Mouse (Mus musculus) kidney, embryonic 14.5 days (tissue): ENCODE measurements at regions not wholly inside any gene's neighbourhood (a gene's known extent, or its start where the extent isn't known, plus 50 kb on each side); places are given as distances from the start of the nearest gene placed in this dataset.
A peak's percentile ranks its signal among the peaks of the same experiment; 100 is the strongest.

Experiments
- ATAC-seq: fragments of 200-750 bp; cut with Nextera tagmentation; 2 replicates; pipeline ENCODE4 v1.8.0; 2017; ENCODE audit warnings: moderate number of reproducible peaks, mild to moderate bottlenecking, moderate TSS enrichment, moderate library complexity; ENCODE audit not compliant: low FRiP score, low TSS enrichment
- H3K27ac ChIP-seq: fragments of 300-500 bp; sonication (generic); 2 replicates; pipeline ENCODE4 v1.5.1; 2014; ENCODE audit warnings: low read depth, mild to moderate bottlenecking, low read length, moderate library complexity, mixed read lengths
- H3K27me3 ChIP-seq: fragments of 300-500 bp; sonication (generic); 2 replicates; pipeline ENCODE4 v1.6.1; 2014; ENCODE audit warnings: mild to moderate bottlenecking, low read length; ENCODE audit not compliant: control insufficient read depth, insufficient read depth
- H3K36me3 ChIP-seq: fragments of 300-500 bp; sonication (generic); 2 replicates; pipeline ENCODE4 v1.6.1; 2014; ENCODE audit warnings: low read length, mixed read lengths; ENCODE audit not compliant: control insufficient read depth, insufficient read depth
- H3K4me1 ChIP-seq: fragments of 300-500 bp; sonication (generic); 2 replicates; pipeline ENCODE4 v1.6.1; 2014; ENCODE audit warnings: low read length, mixed read lengths; ENCODE audit not compliant: control insufficient read depth, insufficient read depth
- H3K4me2 ChIP-seq: fragments of 300-500 bp; sonication (generic); replicated peaks from 2 replicates; pipeline ENCODE4 v1.6.1; 2014; ENCODE audit warnings: low read depth, mild to moderate bottlenecking, low read length
- H3K4me3 ChIP-seq: fragments of 300-500 bp; sonication (generic); 2 replicates; pipeline ENCODE4 v1.5.1; 2014; ENCODE audit warnings: mild to moderate bottlenecking, low read length
- H3K9ac ChIP-seq: fragments of 300-500 bp; sonication (generic); 2 replicates; pipeline ENCODE4 v1.6.1; 2014; ENCODE audit warnings: low read depth, mild to moderate bottlenecking, low read length, moderate library complexity
- H3K9me3 ChIP-seq: fragments of 300-500 bp; sonication (generic); 2 replicates; pipeline ENCODE4 v1.6.1; 2016; ENCODE audit warnings: low read length; ENCODE audit not compliant: control insufficient read depth
- WGBS: fragments of 180-500 bp; shearing (Covaris S2); extraction: QIAGEN DNeasy Blood & Tissue Kit; methylation state at CpG from one replicate; pipeline ENCODE4 v1.1.7; 2014; 5-methylcytosine and 5-hydroxymethylcytosine counted together

- Histone ChIP-seq H3K36me3 (no peaks in the 10 kb centered on the region), H3K4me3 (no peak overlapping the region), H3K9ac (no peak overlapping the region), H3K27ac (no peak overlapping the region), H3K4me2 (no peak overlapping the region), H3K4me1 (no peaks in the 10 kb centered on the region), H3K9me3 (peaks cover 49% of the 10 kb centered on the region), H3K27me3 (no peaks in the 10 kb centered on the region)
- ATAC-seq = peak; percentile 45; the same call in 1 of the 2 replicates
- 74% methylated on average over 3 of the region's 3 CpGs for WGBS
Measured at GRCm38 (mm10) chr16:3231566-3231965, 359.3 kb upstream of the Olfr161 start.

GRCm38 (mm10) chr16:3232610-3233009 is 358.2 kb upstream of the Olfr161 start:
- Histone ChIP-seq H3K9me3 (peaks cover 58% of the 10 kb centered on the region), H3K9ac (no peak overlapping the region), H3K4me2 (no peak overlapping the region), H3K4me3 (no peak overlapping the region), H3K27ac (no peak overlapping the region), H3K4me1 (no peaks in the 10 kb centered on the region), H3K27me3 (no peaks in the 10 kb centered on the region), H3K36me3 (no peaks in the 10 kb centered on the region)
- no peak; the same call in 1 of the 2 replicates for ATAC-seq
- 64% methylated on average over 2 of the region's 2 CpGs for WGBS

DNA sequence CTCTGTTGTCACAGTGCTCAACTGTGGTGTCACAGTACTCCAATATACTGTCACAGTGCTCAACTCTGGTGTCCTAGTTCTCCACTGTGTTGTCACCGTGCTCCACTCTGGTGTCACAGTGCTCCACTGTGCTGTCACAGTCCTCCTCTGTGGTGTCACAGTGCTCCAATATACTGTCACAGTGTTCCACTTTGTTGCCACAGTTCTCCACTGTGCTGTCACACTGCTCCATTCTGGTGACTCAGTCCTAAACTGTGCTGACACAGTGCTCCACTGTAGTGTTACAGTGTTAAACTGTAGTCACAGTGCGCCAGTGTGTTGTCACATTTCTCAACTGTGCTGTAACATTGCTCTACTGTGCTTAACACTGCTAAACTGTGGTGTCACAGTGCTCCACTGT is 356.8 kb upstream of the Olfr161 start:
- peak; percentile 52 for ATAC-seq
- WGBS = 51% methylated on average over 2 of the region's 2 CpGs
- Histone ChIP-seq H3K4me1 (no peaks in the 10 kb centered on the region), H3K4me2 (no peak overlapping the region), H3K9me3 (peaks cover 68% of the 10 kb centered on the region), H3K36me3 (no peaks in the 10 kb centered on the region), H3K4me3 (no peak overlapping the region), H3K27me3 (no peaks in the 10 kb centered on the region), H3K9ac (no peak overlapping the region), H3K27ac (no peak overlapping the region)

DNA sequence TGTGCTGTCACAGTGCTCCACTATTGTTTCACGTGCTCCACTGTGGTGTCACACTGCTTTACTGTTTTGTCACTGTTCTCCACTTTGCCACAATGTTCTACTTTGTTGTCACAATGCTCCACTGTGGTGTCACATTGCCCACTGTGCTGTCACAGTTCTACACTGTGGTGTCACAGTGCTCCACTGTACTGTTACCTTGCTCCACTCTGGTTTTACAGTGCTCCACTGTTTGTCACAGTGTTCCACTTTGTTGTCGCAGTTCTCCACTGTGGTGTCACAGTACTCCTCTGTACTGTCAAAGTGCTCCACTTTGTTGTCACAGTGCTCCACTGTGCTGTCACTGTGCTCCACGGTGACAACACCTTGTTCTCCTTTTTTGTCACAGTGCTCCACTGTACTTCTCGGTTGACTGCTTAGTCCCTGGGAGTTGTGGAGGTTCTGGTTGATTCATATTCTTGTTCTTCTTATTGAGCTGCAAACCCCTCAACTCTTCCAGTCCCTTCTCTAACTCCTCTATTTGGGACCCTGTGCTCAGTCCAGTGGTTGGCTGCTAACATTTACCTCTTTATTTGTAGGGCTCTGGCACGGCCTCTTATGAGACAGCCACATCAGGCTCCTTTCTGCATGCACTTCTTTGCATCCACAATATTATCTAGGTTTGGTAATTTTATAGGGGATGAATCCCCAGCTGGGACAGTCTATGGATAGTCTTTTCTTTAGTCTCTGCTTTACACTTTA is 349.7 kb upstream of the Olfr161 start:
- Histone ChIP-seq H3K27ac (no peak overlapping the region), H3K4me3 (no peak overlapping the region), H3K4me2 (no peak overlapping the region), H3K36me3 (no peaks in the 10 kb centered on the region), H3K9me3 (peaks cover 61% of the 10 kb centered on the region), H3K27me3 (no peaks in the 10 kb centered on the region), H3K4me1 (no peaks in the 10 kb centered on the region), H3K9ac (no peak overlapping the region)
- no peak for ATAC-seq
- 72% methylated on average over 5 of the region's 5 CpGs for WGBS

DNA sequence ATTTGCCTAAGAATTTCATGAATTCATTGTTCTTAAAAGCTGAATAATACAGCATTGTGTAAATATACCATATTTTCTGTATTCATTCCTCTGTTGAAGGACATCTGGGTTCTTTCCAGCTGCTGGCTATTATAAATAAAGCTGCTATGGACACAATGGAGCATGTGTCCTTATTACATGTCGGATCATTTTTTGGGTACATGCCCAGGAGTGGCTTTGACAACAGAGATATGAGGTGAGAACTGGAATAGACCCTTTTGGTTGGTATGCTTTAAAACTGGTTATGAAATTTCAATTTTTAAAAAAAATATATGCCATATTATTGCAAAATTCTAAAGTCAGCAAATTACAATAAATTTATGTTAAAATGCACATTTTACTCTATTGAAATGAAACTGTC is 348.9 kb upstream of the Olfr161 start:
- Histone ChIP-seq H3K9me3 (peaks cover 57% of the 10 kb centered on the region), H3K36me3 (no peaks in the 10 kb centered on the region), H3K4me3 (no peak overlapping the region), H3K27ac (no peak overlapping the region), H3K27me3 (no peaks in the 10 kb centered on the region), H3K9ac (no peak overlapping the region), H3K4me2 (no peak overlapping the region), H3K4me1 (no peaks in the 10 kb centered on the region)
- no peak for ATAC-seq
- WGBS = 65% methylated on average over 1 of the region's 1 CpGs

GRCm38 (mm10) chr16:3246422-3246821 is 344.4 kb upstream of the Olfr161 start:
- H3K4me3 ChIP-seq = no peak overlapping the region
- no peak overlapping the region for H3K9ac ChIP-seq
- ATAC-seq = no peak
- H3K4me1 ChIP-seq = no peaks in the 10 kb centered on the region
- no peak overlapping the region for H3K4me2 ChIP-seq
- peaks cover 24% of the 10 kb centered on the region for H3K9me3 ChIP-seq
- no peaks in the 10 kb centered on the region for H3K27me3 ChIP-seq
- no peak overlapping the region for H3K27ac ChIP-seq
- no peaks in the 10 kb centered on the region for H3K36me3 ChIP-seq

DNA sequence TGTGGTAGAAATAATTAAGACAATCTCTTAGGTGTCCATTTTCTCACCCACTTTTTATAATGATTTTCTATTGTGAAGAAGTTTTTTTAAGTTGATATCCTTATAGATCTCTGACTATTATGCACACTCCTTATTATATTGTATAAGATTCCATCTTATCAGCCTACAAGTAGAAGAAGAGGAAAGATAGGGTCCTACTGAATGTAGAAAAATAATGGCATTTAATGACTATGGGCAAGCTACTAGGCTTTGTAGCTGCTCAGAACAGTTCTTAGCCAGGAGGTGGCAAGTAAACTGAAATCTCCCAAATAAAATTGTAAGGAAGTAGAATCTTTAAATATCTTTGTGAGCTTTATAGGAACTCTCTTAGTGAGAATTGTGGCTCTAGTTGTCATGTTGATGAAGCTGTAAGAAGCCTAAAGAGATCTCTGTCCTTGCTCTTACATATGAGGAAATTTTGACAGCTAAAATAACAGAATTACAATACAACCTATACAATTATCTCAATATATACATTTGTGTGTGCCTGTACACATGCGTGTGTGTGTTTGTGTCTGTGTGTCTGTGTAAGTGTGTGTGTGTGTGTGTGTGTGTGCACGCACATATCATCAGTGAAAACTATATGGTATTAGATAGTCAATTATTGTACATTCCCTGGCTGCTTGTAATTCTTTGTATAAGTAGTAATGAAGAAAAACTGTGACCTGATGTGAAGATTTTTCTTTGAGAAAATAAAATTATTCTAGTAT is 343.7 kb upstream of the Olfr161 start:
- Histone ChIP-seq H3K27me3 (no peaks in the 10 kb centered on the region), H3K27ac (no peak overlapping the region), H3K9me3 (peaks cover 17% of the 10 kb centered on the region), H3K4me3 (no peak overlapping the region), H3K4me2 (no peak overlapping the region), H3K36me3 (no peaks in the 10 kb centered on the region), H3K9ac (no peak overlapping the region), H3K4me1 (no peaks in the 10 kb centered on the region)
- WGBS = 47% methylated on average over 2 of the region's 2 CpGs
- no peak for ATAC-seq

GRCm38 (mm10) chr16:3247755-3248110 is 343.1 kb upstream of the Olfr161 start:
- Histone ChIP-seq H3K27me3 (no peaks in the 10 kb centered on the region), H3K9me3 (peaks cover 15% of the 10 kb centered on the region), H3K27ac (no peak overlapping the region), H3K4me3 (no peak overlapping the region), H3K9ac (no peak overlapping the region), H3K36me3 (no peaks in the 10 kb centered on the region), H3K4me1 (no peaks in the 10 kb centered on the region), H3K4me2 (no peak overlapping the region)
- WGBS = 55% methylated on average over 2 of the region's 2 CpGs
- ATAC-seq = no peak

DNA sequence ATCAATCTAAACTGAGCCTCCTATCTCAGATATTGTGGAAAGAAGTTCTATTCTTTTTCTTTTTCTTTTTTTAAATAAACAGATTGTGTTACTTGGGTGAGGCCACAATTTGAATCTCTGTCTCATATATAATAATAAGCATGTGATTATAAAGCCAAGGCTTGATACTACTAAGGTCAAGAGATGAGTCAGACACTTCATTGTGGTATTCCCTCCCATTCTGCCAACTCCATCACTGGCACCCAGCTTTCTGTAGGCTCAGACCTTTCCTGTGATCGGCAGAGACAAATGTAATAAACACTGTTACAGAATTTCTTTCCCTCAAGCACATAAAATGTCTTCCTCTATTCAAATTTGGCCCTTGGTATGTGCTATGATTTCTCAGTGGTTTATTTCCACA is 337.0 kb upstream of the Olfr161 start:
- H3K27ac ChIP-seq = no peak overlapping the region
- H3K27me3 ChIP-seq = no peaks in the 10 kb centered on the region
- H3K4me3 ChIP-seq = no peak overlapping the region
- no peak overlapping the region for H3K9ac ChIP-seq
- no peak for ATAC-seq
- H3K4me1 ChIP-seq = no peaks in the 10 kb centered on the region
- H3K36me3 ChIP-seq = no peaks in the 10 kb centered on the region
- H3K4me2 ChIP-seq = no peak overlapping the region
- WGBS = 45% methylated on average over 1 of the region's 1 CpGs
- peaks cover 24% of the 10 kb centered on the region for H3K9me3 ChIP-seq
